Mouse (Mus musculus) heart, postnatal 25 days (tissue): Measurements from ENCODE around the gene Hephl1. TPM values are rescaled to one million over a fixed set of nuclear protein-coding genes. Genes with fewer than 3 reads are reported as not detected.
"Not testable (repeated sequence)": the region's sequence is repeated elsewhere in the genome, so short reads cannot be mapped to it uniquely, and the experiment has no call there.

Source experiments
- DNase-seq: peaks from one replicate; pipeline ENCODE4 v3.0.0; 2022; ENCODE audit warnings: low spot score
- intact Hi-C: fragments of 180-260 bp; cut with DNase I; formaldehyde crosslinking; loops from one replicate; pipeline ENCODE4 v1.15.1; 2025
- total RNA-seq, 2 experiments: library from RNA; stranded (reverse); gene quantifications; 2 replicates each; pipeline ENCODE4 v1.2.3; 2021

Gene Hephl1
- under 1 TPM; 0.08 to 0.11 TPM for total RNA-seq

DNA sequence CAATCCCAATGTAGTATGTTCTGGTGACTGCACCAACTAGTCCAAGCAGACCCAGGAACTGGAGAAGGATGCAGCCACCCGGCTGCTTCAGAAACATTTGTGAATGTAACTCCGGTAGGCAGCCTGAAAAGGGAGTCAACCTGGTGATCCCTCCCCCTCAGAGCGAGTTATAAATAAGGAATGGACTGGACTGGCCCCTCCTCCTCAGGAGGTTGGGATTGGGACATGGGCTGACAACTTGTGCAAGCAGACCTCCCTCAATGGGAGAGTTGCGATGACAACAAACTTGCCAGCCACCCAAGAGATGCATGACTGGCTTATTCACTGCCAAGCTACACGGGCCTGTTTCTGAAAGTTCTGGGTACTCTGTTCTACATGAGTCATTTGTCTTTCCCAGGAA lies at the start of gene Hephl1:
Hephl1 (minus strand) TSS at position 101 of the 400 bp plus-strand sequence.
- intact Hi-C loops, result no loop called here
- no peak for DNase-seq

- intact Hi-C loops, result no loop called here
- no peak for DNase-seq
Observed at GRCm38 (mm10) chr9:15149246-15149926, 37.5 kb upstream of the Hephl1 start.

- intact Hi-C loops, result no loop called here
Observed at GRCm38 (mm10) chr9:15140546-15140945, 28.6 kb upstream of the Hephl1 start.

GRCm38 (mm10) chr9:15125897-15126296 lies 14.0 kb upstream of the Hephl1 start:
- intact Hi-C loops, result no loop called here
- DNase-seq, result no peak

More at GRCm38 (mm10) chr9:15140546-15140945, 28.6 kb upstream of the Hephl1 start:
- no peak for DNase-seq

- intact Hi-C loops, result no loop called here
- DNase-seq, result no peak
Observed at GRCm38 (mm10) chr9:15122431-15122830, 10.5 kb upstream of the Hephl1 start.

DNA sequence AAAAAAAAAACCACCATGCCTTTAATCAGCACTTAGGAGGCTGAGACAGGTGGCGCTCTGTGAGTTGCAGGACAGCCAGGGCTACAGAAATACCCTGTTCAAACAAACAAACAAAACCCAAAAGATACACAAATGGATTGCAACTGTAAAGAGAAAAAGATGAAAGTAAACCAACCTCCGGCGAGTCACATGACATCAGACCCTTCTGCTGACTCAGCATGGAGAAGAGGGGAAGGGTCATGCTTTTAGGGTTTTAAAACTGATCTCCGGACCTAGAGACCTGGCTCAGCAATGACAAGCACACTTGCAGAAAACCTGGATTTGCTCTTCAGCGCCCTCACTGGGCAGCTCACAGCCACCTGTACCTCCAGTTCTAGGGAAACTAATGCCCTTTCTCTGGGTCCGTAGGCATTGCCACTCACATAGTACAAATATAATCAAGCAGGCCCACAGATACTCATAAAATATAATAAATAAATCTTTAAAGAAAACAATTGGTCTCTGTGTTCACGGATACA lies 9.0 kb upstream of the Hephl1 start:
- intact Hi-C loops, result no loop called here
- no peak for DNase-seq

DNA sequence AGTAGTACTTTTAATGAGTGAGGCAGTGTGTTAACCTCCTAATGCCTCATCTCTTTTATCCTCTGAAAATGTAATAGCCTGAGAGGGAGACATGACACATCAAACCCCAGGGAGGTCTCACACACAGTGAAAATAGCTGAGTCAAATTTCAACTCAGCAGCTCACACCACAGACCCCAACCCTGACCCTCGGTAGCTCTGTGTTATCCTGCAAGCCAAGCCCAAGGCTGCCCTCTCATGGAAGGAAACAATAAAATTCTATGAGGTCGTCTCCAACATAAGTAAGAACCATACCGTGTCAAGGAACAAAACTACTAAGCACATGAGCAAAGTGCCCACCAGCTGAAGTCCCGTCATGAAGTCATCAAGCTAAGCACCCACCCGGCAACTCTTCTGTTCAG lies 8.3 kb upstream of the Hephl1 start:
- intact Hi-C loops, result no loop called here
- no peak for DNase-seq

DNA sequence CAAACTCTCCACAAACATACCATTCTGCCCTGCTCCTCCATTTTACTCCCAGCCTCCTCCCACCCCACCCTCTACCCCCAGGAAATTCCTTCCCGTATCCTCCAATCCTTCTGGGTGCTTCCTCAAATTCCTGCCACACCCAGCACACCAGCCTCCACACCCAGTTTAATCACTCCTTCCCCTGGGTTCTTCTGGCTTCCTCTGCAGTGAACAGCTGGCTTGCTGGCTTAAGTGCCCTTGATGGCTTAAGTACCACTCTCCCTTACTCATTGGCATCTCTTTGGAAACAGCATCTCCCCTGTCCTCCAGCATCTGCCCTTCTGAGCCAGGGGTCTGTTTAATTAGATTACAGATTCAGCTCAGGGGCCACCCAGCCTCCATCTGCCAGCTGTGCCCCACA lies 7.6 kb upstream of the Hephl1 start:
- intact Hi-C loops, result no loop called here
- DNase-seq, result no peak

DNA sequence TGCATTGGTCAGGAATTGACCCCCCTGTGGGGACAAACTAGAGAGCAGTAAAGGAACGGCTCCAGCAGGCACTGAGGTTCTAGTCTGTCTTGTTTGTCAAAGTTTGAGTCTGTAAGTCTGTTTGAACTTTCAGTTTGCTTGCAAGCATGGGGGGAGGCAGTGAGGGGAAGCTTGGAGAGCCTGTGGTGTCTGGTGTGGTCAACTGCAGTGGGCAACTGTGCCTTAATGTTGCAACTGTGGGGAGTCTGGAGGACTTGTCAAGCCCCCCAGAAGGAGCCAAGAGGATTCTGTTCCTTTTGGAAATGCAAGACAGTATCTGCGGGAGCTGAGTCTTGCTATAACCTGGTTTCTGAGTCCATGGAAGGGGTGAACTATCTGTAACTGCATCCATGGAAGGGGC lies 4.3 kb upstream of the Hephl1 start:
- intact Hi-C loops, result no loop called here

GRCm38 (mm10) chr9:15114102-15114501 lies 2.2 kb upstream of the Hephl1 start:
- intact Hi-C loops, result no loop called here
- no peak for DNase-seq

More for the DNA sequence above, 4.3 kb upstream of the Hephl1 start:
- DNase-seq, result no peak

DNA sequence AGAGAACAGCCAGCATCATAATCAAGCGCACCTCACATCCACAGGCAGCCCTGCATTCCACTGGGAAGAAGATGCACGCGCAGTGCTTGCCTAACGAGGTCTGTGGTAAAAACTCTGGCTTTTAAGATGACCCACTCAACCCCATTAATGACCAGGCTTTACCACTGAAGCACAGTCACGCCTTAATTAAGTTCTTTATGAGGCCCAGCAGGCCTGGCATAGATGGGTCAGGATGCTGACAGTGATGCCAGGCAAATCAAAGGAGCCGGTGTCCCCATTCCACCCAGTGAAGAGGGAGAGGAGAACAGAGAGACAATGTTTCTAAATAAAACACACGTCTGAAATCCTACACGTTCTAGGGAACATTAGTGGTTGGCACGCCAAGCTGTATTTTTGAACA lies 3.8 kb downstream of the Hephl1 start:
- intact Hi-C loops, result no loop called here
- no peak for DNase-seq

GRCm38 (mm10) chr9:15105136-15105535 lies 6.8 kb downstream of the Hephl1 start:
- intact Hi-C loops, result no loop called here
- DNase-seq, result no peak

DNA sequence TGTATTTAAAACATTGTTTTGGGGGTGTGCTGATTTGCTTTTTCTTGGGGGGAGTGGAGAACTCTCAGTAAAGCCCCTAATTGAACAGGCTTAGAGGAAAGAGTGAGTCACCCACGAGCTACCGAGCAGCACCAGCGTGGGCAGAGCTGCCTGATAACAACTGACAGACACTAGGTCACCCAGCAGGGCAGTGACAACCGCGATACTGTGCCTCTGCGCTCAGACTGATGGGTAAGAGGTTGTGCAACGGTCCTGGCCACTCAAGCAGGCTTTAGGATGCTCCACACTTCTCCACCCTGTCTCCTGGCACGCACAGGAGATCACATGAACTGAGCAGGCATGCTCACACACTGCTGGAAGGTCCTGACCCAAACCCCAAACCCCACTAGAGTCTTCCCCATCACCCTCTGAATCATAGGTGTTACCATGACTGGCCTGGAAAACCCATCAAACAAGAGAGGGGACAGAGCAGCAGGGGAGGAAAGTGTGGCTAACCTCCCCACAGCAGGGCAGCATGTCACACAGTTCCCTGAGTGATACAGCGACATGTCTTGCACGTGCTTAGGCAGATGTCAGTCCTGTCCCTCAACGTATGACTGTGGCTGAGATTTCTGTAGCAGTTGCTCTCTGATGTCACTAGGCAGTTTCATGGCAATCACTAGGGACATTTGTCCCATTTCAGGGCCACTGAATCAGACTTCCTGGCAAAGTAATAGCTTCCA lies 8.2 kb downstream of the Hephl1 start:
- DNase-seq, result no peak
- intact Hi-C loops, result no loop called here

GRCm38 (mm10) chr9:15101531-15102161 lies 10.3 kb downstream of the Hephl1 start:
- DNase-seq, result no peak
- intact Hi-C loops, result no loop called here

DNA sequence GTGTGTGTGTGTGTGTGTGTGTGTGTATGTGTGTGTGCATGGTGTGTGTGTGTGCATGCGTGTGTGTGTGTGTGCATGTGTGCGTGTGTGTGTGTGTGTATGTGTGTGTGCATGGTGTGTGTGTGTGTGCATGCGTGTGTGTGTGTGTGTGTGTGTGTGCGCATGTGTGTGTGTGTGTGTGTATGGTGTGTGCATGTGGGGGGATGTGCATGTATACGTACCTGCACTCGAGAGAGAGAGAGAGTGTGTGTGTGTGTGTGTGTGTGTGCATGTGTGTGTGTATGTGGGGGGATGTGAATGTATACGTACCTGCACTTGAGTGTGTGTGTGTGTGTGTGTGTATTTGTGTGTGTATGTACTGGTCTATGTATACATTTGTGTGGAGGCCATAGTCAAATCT lies 13.5 kb downstream of the Hephl1 start:
- intact Hi-C loops, DNase-seq: not testable (repeated sequence)

GRCm38 (mm10) chr9:15097172-15097571 lies 14.7 kb downstream of the Hephl1 start:
- no peak for DNase-seq
- intact Hi-C loops, result no loop called here

DNA sequence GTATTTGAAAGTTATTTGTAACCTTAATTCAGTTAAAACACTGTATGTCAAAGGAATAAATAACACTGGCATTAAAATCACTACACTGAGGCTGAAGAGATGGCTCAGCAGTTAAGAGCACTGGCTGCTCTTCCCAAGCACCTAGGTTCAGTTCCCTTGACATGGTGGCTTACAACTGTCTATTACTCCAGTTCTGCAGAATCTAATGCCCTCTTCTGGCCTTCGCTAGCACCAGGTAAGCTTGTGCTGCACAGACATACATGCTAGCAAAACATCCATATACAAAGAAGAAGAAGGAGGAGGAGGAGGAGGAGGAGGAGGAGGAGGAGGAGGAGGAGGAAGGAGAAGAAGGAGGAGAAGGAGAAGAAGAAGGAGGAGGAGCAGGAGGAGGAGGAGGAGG lies 15.7 kb downstream of the Hephl1 start:
- DNase-seq, result no peak
- intact Hi-C loops, result no loop called here

- no peak for DNase-seq
- intact Hi-C loops, result no loop called here
Observed at GRCm38 (mm10) chr9:15095206-15095605, 16.7 kb downstream of the Hephl1 start.

DNA sequence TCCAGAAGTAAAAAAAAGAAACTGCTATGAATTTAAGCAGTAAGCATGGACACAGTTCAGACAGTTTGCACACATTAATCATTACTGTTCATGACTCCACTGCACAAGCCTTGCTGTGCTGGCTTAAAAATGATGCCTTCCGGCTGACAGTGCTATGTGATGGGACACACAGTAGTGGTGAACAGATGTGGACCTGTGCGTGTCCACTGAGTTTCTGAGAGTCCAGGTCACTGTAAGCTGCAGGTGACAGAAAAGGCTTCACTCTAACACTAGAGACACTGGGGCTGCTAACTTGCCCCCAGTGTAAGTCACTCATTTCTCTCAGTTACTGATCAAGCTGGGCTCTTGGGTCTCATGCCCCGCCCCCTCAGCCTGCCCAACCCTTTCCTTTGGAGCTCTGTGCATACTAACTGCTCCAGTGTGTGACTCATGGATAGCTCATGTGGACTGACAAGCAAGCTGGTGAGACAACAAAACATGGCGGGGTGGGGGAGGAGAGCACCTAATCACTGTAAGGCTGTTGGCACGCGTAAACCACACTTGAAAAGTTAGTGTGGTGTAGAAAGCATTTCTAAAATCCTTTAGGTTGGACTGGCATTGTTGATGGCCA lies 43.1 kb downstream of the Hephl1 start:
- intact Hi-C loops, result no loop called here
- DNase-seq, result no peak

DNA sequence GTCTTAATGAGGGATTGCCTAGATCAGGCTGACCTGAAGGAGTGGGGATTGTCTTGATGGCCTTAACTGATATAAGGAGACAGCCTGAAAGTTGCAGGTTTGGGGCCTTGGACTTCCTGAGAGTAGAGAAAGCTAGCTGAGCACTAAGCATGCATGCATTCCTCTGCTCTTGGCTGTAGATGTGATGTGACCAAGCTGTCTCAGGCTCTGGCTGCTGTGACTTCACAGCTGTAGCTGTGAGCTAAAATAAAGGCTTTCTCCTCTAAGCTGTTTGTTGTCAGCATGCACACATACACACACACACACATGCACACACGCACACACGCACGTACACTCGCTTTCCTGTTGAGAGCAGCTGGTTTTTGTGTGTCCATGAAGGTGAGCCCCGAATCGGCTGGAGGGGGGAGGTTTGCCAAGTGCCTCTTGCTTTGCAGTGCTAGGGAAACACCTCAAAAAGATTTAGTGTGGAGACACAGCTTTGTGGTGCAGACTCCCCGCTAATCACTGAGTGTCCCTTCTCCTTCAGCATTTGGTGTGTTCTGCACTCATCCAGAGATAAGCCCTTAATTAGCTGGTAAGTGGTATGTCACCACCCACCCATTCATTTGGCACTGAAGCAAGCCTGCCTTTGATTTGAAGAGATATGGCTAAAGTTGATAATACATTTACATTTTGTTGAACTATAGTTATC lies 43.8 kb downstream of the Hephl1 start:
- intact Hi-C loops, result no loop called here
- DNase-seq, result no peak
